Comparison of ENCODE assay signal across 8 mouse cellular contexts in the genomic region with DNA sequence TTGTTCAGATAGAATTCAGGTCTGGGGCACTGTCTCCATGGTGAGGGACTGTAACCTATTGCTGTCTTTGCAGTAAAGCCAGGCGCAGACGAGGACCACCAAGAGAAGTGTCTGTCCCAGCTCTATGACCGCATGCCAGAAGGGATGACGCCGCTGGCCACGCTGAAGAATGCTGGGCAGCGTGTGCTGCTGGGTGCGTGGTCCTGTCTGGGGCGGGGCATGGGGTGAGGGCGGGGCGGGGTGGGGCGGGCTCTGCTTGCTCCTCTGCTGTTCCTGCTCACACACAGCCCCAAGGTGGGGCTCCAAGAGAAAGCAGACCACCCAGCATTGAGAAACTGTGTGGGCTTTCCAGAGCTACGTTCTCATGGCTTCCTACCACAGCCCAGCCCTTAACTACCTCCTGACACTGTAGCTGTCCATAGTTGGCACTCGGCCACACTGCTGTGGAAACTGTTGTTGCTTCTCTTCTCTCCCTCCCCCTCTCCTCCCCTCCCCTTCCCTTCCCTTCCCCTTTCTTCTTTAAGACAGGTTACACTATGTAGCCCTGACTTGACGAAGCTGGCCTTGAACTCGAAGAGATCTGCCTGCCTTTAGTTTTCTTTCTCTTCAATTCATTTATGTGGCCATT. TPM values are rescaled to one million over a fixed set of nuclear protein-coding genes. Genes with fewer than 3 reads are reported as not detected.
DNase-seq lines count a peak whose midpoint lies in the region; ATAC-seq and TF ChIP-seq lines count a peak whose summit lies in the region.
"Had no signal": no experiment of that assay in that cellular context is flagged by ENCODE, and none has a peak within 500 bp of the region (broad histone marks: within the 10 kb centered on the region; RNA-seq: fewer than 3 reads in every experiment).

No protein-coding gene starts in this region.

- H3K4me2 ChIP-seq in liver, embryonic 12.5 days: peak overlapping the region; percentile 36
- H3K4me2 ChIP-seq in liver, postnatal 0 days (ENCODE audit: low read depth, low read length): no peak overlapping the region
- H3K4me2 ChIP-seq in embryonic facial prominence, embryonic 11.5 days (ENCODE audit: low read depth, low read length): no peak overlapping the region
- H3K4me2 ChIP-seq in liver, embryonic 13.5 days: 0 out of 2 replicates have a peak overlapping the region, but pooled peaks have one; percentile 4

- no peaks in the 10 kb centered on the region for H3K36me3 ChIP-seq in liver, embryonic 12.5 days
- peaks cover 3% of the 10 kb centered on the region; the same call in 1 of the 2 replicates for H3K36me3 ChIP-seq in liver, postnatal 0 days (replicated peaks; ENCODE audit: insufficient read depth, low read length)
- no peaks in the 10 kb centered on the region for H3K36me3 ChIP-seq in embryonic facial prominence, embryonic 11.5 days (replicated peaks; ENCODE audit: control insufficient read depth, insufficient read depth, low read depth, low read length)
- peaks cover 6% of the 10 kb centered on the region; the same call in 1 of the 2 replicates for H3K36me3 ChIP-seq in liver, embryonic 13.5 days

- 0 out of 2 replicates have a peak, but pooled peaks have one; percentile 40 for ATAC-seq in liver, embryonic 12.5 days
- ATAC-seq in liver, postnatal 0 days: no peak
- 0 out of 2 replicates have a peak, but pooled peaks have one; percentile 27 for ATAC-seq in embryonic facial prominence, embryonic 11.5 days (replicated peaks; ENCODE audit: insufficient number of reproducible peaks, low FRiP score, low TSS enrichment, low read depth)
- ATAC-seq in liver, embryonic 13.5 days (ENCODE audit: low read depth): no peak

- no peak overlapping the region for H3K9ac ChIP-seq in liver, embryonic 12.5 days
- no peak overlapping the region for H3K9ac ChIP-seq in liver, postnatal 0 days (replicated peaks)
- no peak overlapping the region for H3K9ac ChIP-seq in embryonic facial prominence, embryonic 11.5 days (replicated peaks; ENCODE audit: low read length)
- no peak overlapping the region for H3K9ac ChIP-seq in liver, embryonic 13.5 days

- 38% methylated on average over 16 of the region's 16 CpGs for WGBS in liver, embryonic 12.5 days (ENCODE audit: insufficient replicate concordance)
- WGBS in liver, postnatal 0 days (ENCODE audit: insufficient replicate concordance): 37% methylated on average over 16 of the region's 16 CpGs
- 38% methylated on average over 16 of the region's 16 CpGs for WGBS in embryonic facial prominence, embryonic 11.5 days
- 27% methylated on average over 16 of the region's 16 CpGs for WGBS in liver, embryonic 13.5 days (ENCODE audit: insufficient replicate concordance)

- no peak overlapping the region for H3K4me3 ChIP-seq in liver, embryonic 12.5 days
- no peak overlapping the region for H3K4me3 ChIP-seq in liver, postnatal 0 days (ENCODE audit: low read depth, low read length)
- H3K4me3 ChIP-seq in embryonic facial prominence, embryonic 11.5 days (ENCODE audit: low read depth, low read length): no peak overlapping the region
- H3K4me3 ChIP-seq in liver, embryonic 13.5 days (replicated peaks): no peak overlapping the region

- no peak overlapping the region for H3K27ac ChIP-seq in liver, embryonic 12.5 days
- no peak overlapping the region for H3K27ac ChIP-seq in liver, postnatal 0 days (ENCODE audit: low read depth)
- H3K27ac ChIP-seq in embryonic facial prominence, embryonic 11.5 days (replicated peaks; ENCODE audit: low read depth, low read length): no peak overlapping the region
- no peak overlapping the region for H3K27ac ChIP-seq in liver, embryonic 13.5 days

- TF ChIP-seq EP300 in liver, postnatal 0 days (IDR thresholded peaks at IDR 0.05; ENCODE audit: low read depth): no peak

- no peaks in the 10 kb centered on the region for H3K27me3 ChIP-seq in liver, embryonic 12.5 days (replicated peaks)
- H3K27me3 ChIP-seq in liver, postnatal 0 days (ENCODE audit: insufficient read depth, low read length): no peaks in the 10 kb centered on the region
- H3K27me3 ChIP-seq in embryonic facial prominence, embryonic 11.5 days (ENCODE audit: control insufficient read depth, insufficient read depth, low read length): no peaks in the 10 kb centered on the region
- H3K27me3 ChIP-seq in liver, embryonic 13.5 days: no peaks in the 10 kb centered on the region

- TF ChIP-seq CTCF in liver, postnatal 0 days (IDR thresholded peaks at IDR 0.05; ENCODE audit: low read depth): no peak

- DNase-seq in liver, postnatal 0 days: no peak
- DNase-seq in NIH3T3 (ENCODE audit: low read depth): peak; percentile 58
- no peak for DNase-seq in embryonic facial prominence, embryonic 11.5 days (ENCODE audit: low spot score)
- no peak for DNase-seq in liver, embryonic 13.5 days
- no peak for DNase-seq in thymus, adult 18-20 months
- DNase-seq in MN1 (ENCODE audit: low spot score): no peak
- DNase-seq: kidney, postnatal 14 days had no signal

- no peaks in the 10 kb centered on the region for H3K9me3 ChIP-seq in liver, embryonic 12.5 days (replicated peaks)
- H3K9me3 ChIP-seq in liver, postnatal 0 days (ENCODE audit: low read length): no peaks in the 10 kb centered on the region
- H3K9me3 ChIP-seq in embryonic facial prominence, embryonic 11.5 days (replicated peaks; ENCODE audit: control insufficient read depth, low read length): no peaks in the 10 kb centered on the region
- no peaks in the 10 kb centered on the region for H3K9me3 ChIP-seq in liver, embryonic 13.5 days (replicated peaks)

- H3K4me1 ChIP-seq in liver, embryonic 12.5 days: peaks cover 17% of the 10 kb centered on the region
- H3K4me1 ChIP-seq in liver, postnatal 0 days (ENCODE audit: insufficient read depth): no peaks in the 10 kb centered on the region
- no peaks in the 10 kb centered on the region for H3K4me1 ChIP-seq in embryonic facial prominence, embryonic 11.5 days (ENCODE audit: control insufficient read depth, insufficient read depth, low read length)
- peaks cover 8% of the 10 kb centered on the region for H3K4me1 ChIP-seq in liver, embryonic 13.5 days (replicated peaks)

RNA-seq across cellular contexts. Expression of a gene that starts 17.0 kb away (rescaled TPM):
- polyA plus RNA-seq in liver, embryonic 12.5 days (2016; fragmentation: Nextera tagmentation; extraction: Ambion mirVana): 34.4 and 34.7 TPM in 2 replicates
- polyA plus RNA-seq in liver, postnatal 0 days (2015; fragmentation: Nextera tagmentation; extraction: Ambion mirVana): 9.3 and 11.4 TPM in 2 replicates
- polyA plus RNA-seq in embryonic facial prominence, embryonic 11.5 days (2014; fragmentation: Nextera tagmentation; extraction: Ambion mirVana): 19.4 and 20.1 TPM in 2 replicates
- 28.9 and 34.4 TPM in 2 replicates for polyA plus RNA-seq in liver, embryonic 13.5 days (2015; fragmentation: Nextera tagmentation; extraction: Ambion mirVana)

RNA-seq across cellular contexts. Expression of a gene that starts 17.2 kb away (rescaled TPM):
- polyA plus RNA-seq in liver, embryonic 12.5 days (2016; fragmentation: Nextera tagmentation; extraction: Ambion mirVana): 25.5 and 25.9 TPM in 2 replicates
- polyA plus RNA-seq in liver, postnatal 0 days (2015; fragmentation: Nextera tagmentation; extraction: Ambion mirVana): 9.1 and 10.3 TPM in 2 replicates
- polyA plus RNA-seq in embryonic facial prominence, embryonic 11.5 days (2014; fragmentation: Nextera tagmentation; extraction: Ambion mirVana): 37.5 and 41.1 TPM in 2 replicates
- 19.7 and 22.9 TPM in 2 replicates for polyA plus RNA-seq in liver, embryonic 13.5 days (2015; fragmentation: Nextera tagmentation; extraction: Ambion mirVana)

RNA-seq across cellular contexts. Expression of a gene that starts 45.6 kb away (rescaled TPM):
- 4.6 and 5.5 TPM in 2 replicates for polyA plus RNA-seq in liver, embryonic 12.5 days (2016; fragmentation: Nextera tagmentation; extraction: Ambion mirVana)
- polyA plus RNA-seq in liver, postnatal 0 days (2015; fragmentation: Nextera tagmentation; extraction: Ambion mirVana): 8.1 TPM in 2 replicates
- 3.1 and 5.4 TPM in 2 replicates for polyA plus RNA-seq in embryonic facial prominence, embryonic 11.5 days (2014; fragmentation: Nextera tagmentation; extraction: Ambion mirVana)
- polyA plus RNA-seq in liver, embryonic 13.5 days (2015; fragmentation: Nextera tagmentation; extraction: Ambion mirVana): 3.8 and 4.6 TPM in 2 replicates

Comparison
In these comparisons a context has a peak if more than half of its experiments do, and no peak if none do; other contexts are left out.
1. ATAC-seq: peak in liver, embryonic 12.5 days (single experiment) and embryonic facial prominence, embryonic 11.5 days (single experiment); none in liver, postnatal 0 days (single experiment) and liver, embryonic 13.5 days (single experiment).
2. H3K4me2 ChIP-seq: peak in liver, embryonic 12.5 days (single experiment) and liver, embryonic 13.5 days (single experiment); none in liver, postnatal 0 days (single experiment) and embryonic facial prominence, embryonic 11.5 days (single experiment).